Mouse (Mus musculus): ENCODE measurements at regions not wholly inside any gene's neighbourhood (a gene's known extent, or its start where the extent isn't known, plus 50 kb on each side); places are given as distances from the start of the nearest gene placed in this dataset.
"Not testable (repeated sequence)": the region's sequence is repeated elsewhere in the genome, so short reads cannot be mapped to it uniquely, and the experiment has no call there.

DNA sequence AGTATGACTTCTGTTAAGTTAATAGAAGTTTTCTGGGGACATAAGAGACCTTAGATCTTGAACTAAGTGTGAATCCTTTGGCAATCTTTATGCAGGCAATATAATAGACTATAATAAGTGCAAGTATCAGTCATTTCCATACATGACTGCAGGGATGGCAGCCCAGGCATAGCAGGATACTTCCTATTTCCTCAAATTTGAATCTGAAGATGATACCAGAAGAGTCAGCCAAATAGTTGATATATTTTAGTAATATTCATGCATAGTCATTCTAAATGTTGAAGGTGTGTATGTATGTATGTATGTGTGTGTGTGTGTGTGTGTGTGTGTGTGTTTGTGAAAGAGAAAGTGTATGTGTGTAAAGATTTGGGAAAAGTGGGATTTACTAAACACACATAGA lies 64.3 kb downstream of the Prl2c2 start:
- not testable (repeated sequence) for H3K27me3 ChIP-seq (ENCODE audit: control insufficient read depth, insufficient read depth, insufficient read length); H3K36me3 ChIP-seq (ENCODE audit: control insufficient read depth, insufficient read depth); H3K79me2 ChIP-seq (ENCODE audit: control insufficient read depth, insufficient read depth)

DNA sequence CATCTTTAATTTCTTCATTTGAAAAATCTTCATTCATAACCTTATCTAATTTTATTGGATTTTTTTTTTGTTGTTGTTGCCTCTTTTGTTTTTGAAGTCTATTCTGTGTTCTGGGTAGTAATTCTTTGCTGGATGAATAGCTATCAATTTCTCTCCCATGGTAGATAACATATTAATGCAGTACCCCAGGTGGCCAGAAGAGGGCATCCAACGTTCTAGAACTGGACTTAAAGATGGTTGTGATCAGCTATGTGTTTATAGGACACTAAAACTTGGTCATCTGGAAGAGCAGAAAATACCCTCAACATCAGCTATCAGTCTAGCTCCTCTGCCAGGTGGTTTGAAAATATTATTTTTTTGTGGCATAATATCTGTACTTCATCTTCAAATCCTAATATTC lies 70.1 kb downstream of the Prl2c2 start:
- H3K4me2 ChIP-seq (ENCODE audit: low read depth); H3K79me2 ChIP-seq (ENCODE audit: control insufficient read depth, insufficient read depth); H3K36me3 ChIP-seq (ENCODE audit: control insufficient read depth, insufficient read depth); H3ac ChIP-seq (ENCODE audit: control insufficient read depth, insufficient read length); H3K4me3 ChIP-seq; H3K27me3 ChIP-seq (ENCODE audit: control insufficient read depth, insufficient read depth, insufficient read length): not testable (repeated sequence)

More for the DNA sequence above, 64.3 kb downstream of the Prl2c2 start:
- not testable (repeated sequence) for H3K4me2 ChIP-seq (ENCODE audit: low read depth); H3K4me3 ChIP-seq; H3ac ChIP-seq (ENCODE audit: control insufficient read depth, insufficient read length)

DNA sequence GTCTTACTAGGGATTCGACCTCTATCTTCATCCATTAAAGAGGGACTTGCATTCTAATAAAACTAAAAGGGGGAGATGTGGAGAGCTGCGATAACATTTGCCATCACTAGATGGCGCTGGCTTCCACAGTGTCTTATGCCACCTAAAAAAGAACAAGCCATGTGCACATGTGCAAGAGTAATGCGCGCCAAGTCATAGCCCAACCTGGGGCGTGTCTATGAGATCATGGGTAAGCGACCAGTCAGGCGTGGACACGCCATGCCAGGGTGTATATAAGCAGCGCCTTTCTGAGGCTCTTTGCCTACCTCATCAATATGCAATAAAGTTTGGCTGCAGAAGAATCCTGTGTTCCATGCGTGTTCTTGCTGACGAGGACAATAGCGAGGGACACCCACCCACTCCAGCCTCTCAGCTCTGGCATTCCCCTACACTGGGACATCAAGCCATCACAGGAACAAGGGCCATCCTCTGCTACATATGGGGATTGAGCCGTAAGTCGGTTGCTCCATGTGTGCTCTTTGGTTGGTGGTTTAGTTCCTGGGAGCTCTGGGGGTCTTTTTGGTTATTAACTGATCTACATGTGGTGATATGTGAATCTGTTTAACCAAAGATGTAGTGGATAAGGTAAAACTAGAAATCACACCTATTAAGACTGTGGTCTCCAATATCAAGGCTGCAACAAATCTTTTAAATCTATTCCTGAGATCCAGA lies 73.1 kb downstream of the Prl2c2 start:
- H3K4me2 ChIP-seq (ENCODE audit: low read depth); H3ac ChIP-seq (ENCODE audit: control insufficient read depth, insufficient read length); H3K27me3 ChIP-seq (ENCODE audit: control insufficient read depth, insufficient read depth, insufficient read length); H3K4me3 ChIP-seq; H3K36me3 ChIP-seq (ENCODE audit: control insufficient read depth, insufficient read depth); H3K79me2 ChIP-seq (ENCODE audit: control insufficient read depth, insufficient read depth): not testable (repeated sequence)

DNA sequence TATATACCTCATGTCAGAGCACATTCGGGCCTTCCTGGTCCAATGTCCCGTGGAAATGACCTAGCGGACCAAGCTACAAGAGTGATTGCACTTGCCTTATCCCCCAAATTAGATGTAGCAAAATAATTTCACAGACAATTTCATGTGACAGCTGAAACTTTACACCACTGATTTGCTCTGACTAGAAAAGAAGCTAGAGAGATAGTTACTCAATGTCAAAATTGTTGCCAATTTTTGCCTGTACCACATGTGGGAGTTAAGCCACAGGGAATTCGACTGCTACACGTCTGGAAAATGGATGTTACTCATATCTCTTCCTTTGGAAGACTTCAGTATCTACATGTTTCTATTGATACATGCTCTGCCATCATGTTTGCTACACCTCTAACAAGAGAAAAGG lies 74.6 kb downstream of the Prl2c2 start:
- TF ChIP-seq CEBPB (IDR thresholded peaks at IDR 0.05; ENCODE audit: insufficient read depth, poor library complexity, severe bottlenecking) (no peak), MYOD1 (IDR thresholded peaks at IDR 0.05; ENCODE audit: control insufficient read depth in 1 of 3, insufficient read length in 2 of 3, low read depth in 2 of 3) (no peak), POLR2A (IDR thresholded peaks at IDR 0.05; ENCODE audit: insufficient read length, low read depth) (no peak), MYOG (IDR thresholded peaks at IDR 0.05; ENCODE audit: control insufficient read depth in 1 of 3, insufficient read depth in 1 of 3, insufficient read length in 2 of 3, low read depth in 2 of 3) (no peak)
- no peak overlapping the region for H3ac ChIP-seq (ENCODE audit: control insufficient read depth, insufficient read length)
- no peaks in the 10 kb centered on the region for H3K79me2 ChIP-seq (ENCODE audit: control insufficient read depth, insufficient read depth)
- H3K36me3 ChIP-seq (ENCODE audit: control insufficient read depth, insufficient read depth), result no peaks in the 10 kb centered on the region
- no peak overlapping the region for H3K4me2 ChIP-seq (ENCODE audit: low read depth)
- no peaks in the 10 kb centered on the region for H3K27me3 ChIP-seq (ENCODE audit: control insufficient read depth, insufficient read depth, insufficient read length)
- no peak overlapping the region for H3K4me3 ChIP-seq

DNA sequence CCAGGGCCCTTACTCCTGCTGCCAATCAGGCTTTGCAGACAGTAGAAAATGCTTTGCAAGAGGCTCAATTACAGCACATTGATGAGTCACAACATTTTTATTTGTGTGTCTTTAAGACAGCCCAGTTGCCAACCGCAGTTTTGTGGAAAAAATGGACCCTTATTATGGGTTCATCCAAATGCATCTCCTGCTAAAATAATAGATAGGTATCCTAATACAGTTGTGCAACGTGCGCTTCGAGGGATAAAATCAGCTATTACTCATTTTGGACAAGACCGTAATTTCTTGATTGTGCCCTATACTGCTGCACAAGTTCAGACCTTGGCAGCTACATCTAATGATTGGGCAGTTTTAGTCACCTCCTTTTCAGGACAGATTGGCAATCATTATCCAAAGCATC lies 75.4 kb downstream of the Prl2c2 start:
- Histone ChIP-seq H3K4me2 (ENCODE audit: low read depth) (no peak overlapping the region), H3K36me3 (ENCODE audit: control insufficient read depth, insufficient read depth) (no peaks in the 10 kb centered on the region), H3K27me3 (ENCODE audit: control insufficient read depth, insufficient read depth, insufficient read length) (no peaks in the 10 kb centered on the region), H3K79me2 (ENCODE audit: control insufficient read depth, insufficient read depth) (no peaks in the 10 kb centered on the region), H3K4me3 (no peak overlapping the region), H3ac (ENCODE audit: control insufficient read depth, insufficient read length) (no peak overlapping the region)
- TF ChIP-seq USF1 (IDR thresholded peaks at IDR 0.05; ENCODE audit: low read depth), result no peak
- TF ChIP-seq REST (IDR thresholded peaks at IDR 0.05; ENCODE audit: insufficient read depth, insufficient read length), result no peak
- TF ChIP-seq SRF (IDR thresholded peaks at IDR 0.05; ENCODE audit: control insufficient read depth, insufficient read length, low read depth), result no peak
- no peak for TF ChIP-seq TCF12 (IDR thresholded peaks at IDR 0.05; ENCODE audit: insufficient read depth, poor library complexity, severe bottlenecking)
- no peak for TF ChIP-seq MYOG (IDR thresholded peaks at IDR 0.05; ENCODE audit: control insufficient read depth in 1 of 3, insufficient read depth in 1 of 3, insufficient read length in 2 of 3, low read depth in 2 of 3)
- TF ChIP-seq CEBPB (IDR thresholded peaks at IDR 0.05; ENCODE audit: insufficient read depth, poor library complexity, severe bottlenecking), result no peak
- no peak for TF ChIP-seq TCF3 (IDR thresholded peaks at IDR 0.05; ENCODE audit: insufficient read length, low read depth)
- no peak for TF ChIP-seq MAX (IDR thresholded peaks at IDR 0.05; ENCODE audit: low read depth)
- no peak for TF ChIP-seq POLR2AphosphoS2 (IDR thresholded peaks at IDR 0.05; ENCODE audit: insufficient read length, low read depth)

DNA sequence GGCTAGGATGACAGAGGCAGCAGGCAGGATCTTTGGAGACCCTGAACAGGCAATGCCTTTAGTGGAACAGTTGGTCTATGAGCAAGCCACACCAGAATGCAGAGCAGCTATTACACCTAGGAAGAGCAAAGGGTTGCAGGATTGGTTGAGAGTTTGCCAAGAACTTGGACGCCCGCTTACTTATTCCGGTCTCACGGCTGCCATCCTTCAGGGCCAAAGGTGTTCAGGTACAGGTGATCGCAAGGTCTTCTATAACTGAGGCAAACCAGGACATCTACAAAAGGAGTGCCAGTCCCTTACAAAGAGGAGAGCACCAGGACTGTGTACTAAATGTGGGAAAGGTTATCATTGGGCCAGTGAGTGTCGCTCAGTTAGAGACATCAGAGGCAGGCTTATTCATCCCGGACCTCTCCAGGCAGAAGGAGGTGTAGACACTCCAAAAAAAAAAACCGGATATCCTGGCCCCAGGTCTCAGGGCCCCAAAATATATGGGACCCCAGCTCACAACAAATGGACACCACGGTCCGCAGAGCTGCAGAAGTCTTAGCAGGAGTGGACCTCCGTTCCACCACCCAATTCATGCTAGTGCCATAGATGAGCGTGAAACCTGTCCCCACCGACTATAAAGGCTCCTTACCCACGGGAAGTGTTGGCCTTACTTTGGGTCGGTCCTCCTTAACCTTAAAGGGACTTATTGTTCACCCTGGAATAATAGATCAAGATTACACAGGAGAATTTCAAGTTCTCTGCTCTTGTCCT lies 77.4 kb downstream of the Prl2c2 start:
- no peaks in the 10 kb centered on the region for H3K79me2 ChIP-seq (ENCODE audit: control insufficient read depth, insufficient read depth)
- TF ChIP-seq POLR2AphosphoS2 (IDR thresholded peaks at IDR 0.05; ENCODE audit: insufficient read length, low read depth), result no peak
- TF ChIP-seq REST (IDR thresholded peaks at IDR 0.05; ENCODE audit: insufficient read depth, insufficient read length), result no peak
- no peak for TF ChIP-seq MYOD1 (IDR thresholded peaks at IDR 0.05; ENCODE audit: control insufficient read depth in 1 of 3, insufficient read length in 2 of 3, low read depth in 2 of 3)
- TF ChIP-seq E2F4 (IDR thresholded peaks at IDR 0.05; ENCODE audit: insufficient read depth), result no peak
- no peak for TF ChIP-seq USF1 (IDR thresholded peaks at IDR 0.05; ENCODE audit: low read depth)
- TF ChIP-seq CEBPB (IDR thresholded peaks at IDR 0.05; ENCODE audit: insufficient read depth, poor library complexity, severe bottlenecking), result no peak
- no peak for TF ChIP-seq TCF3 (IDR thresholded peaks at IDR 0.05; ENCODE audit: insufficient read length, low read depth)
- no peak for TF ChIP-seq SRF (IDR thresholded peaks at IDR 0.05; ENCODE audit: control insufficient read depth, insufficient read length, low read depth)
- no peak for TF ChIP-seq MYOG (IDR thresholded peaks at IDR 0.05; ENCODE audit: control insufficient read depth in 1 of 3, insufficient read depth in 1 of 3, insufficient read length in 2 of 3, low read depth in 2 of 3)
- TF ChIP-seq POLR2A (IDR thresholded peaks at IDR 0.05; ENCODE audit: insufficient read length, low read depth), result no peak
- TF ChIP-seq MAX (IDR thresholded peaks at IDR 0.05; ENCODE audit: low read depth), result no peak
- TF ChIP-seq TCF12 (IDR thresholded peaks at IDR 0.05; ENCODE audit: insufficient read depth, poor library complexity, severe bottlenecking), result no peak
- no peak overlapping the region for H3K4me2 ChIP-seq (ENCODE audit: low read depth)
- no peaks in the 10 kb centered on the region for H3K36me3 ChIP-seq (ENCODE audit: control insufficient read depth, insufficient read depth)
- H3ac ChIP-seq (ENCODE audit: control insufficient read depth, insufficient read length), result no peak overlapping the region
- no peak overlapping the region for H3K4me3 ChIP-seq
- no peaks in the 10 kb centered on the region for H3K27me3 ChIP-seq (ENCODE audit: control insufficient read depth, insufficient read depth, insufficient read length)
